Mouse (Mus musculus) liver, embryonic 16.5 days (tissue): ENCODE measurements around the gene Lpar2. TPM values are rescaled to one million over a fixed set of nuclear protein-coding genes. Genes with fewer than 3 reads are reported as not detected.

Experiments
- polyA plus RNA-seq: library from polyadenylated mRNA; unstranded; fragments of >200 nt; fragmentation: Nextera tagmentation; extraction: Ambion mirVana; gene quantifications from 2 replicates; pipeline ENCODE4 v1.2.1, GENCODE M21; 2015

Lpar2 gene
- polyA plus RNA-seq, 1 experiment from 2014 or later = 0.07 TPM

Other genes with a start within 250 kb of the Lpar2 start
- 5.5 and 6.5 TPM in 2 replicates for gene Zfp868, start 196.9 kb upstream of the Lpar2 start, polyA plus RNA-seq
- 0.39 and 0.42 TPM in 2 replicates for gene Zfp964, start 167.9 kb upstream of the Lpar2 start, polyA plus RNA-seq
- 9.7 and 10.6 TPM in 2 replicates for gene Zfp869, start 111.7 kb upstream of the Lpar2 start, polyA plus RNA-seq
- 2.9 and 3.1 TPM in 2 replicates for gene Zfp963, start 72.5 kb upstream of the Lpar2 start, polyA plus RNA-seq
- 0.79 TPM in 1 of 2 replicates, not detected in the other for gene Gm20422, start 47.5 kb upstream of the Lpar2 start, polyA plus RNA-seq
- 18.6 and 20.9 TPM in 2 replicates for gene Atp13a1, start 31.3 kb upstream of the Lpar2 start, polyA plus RNA-seq
- gene Zfp866, start 31.3 kb upstream of the Lpar2 start, polyA plus RNA-seq = 7.7 and 8.6 TPM in 2 replicates
- gene Gmip, start 13.8 kb upstream of the Lpar2 start, polyA plus RNA-seq = 5.0 and 7.0 TPM in 2 replicates
- gene Pbx4, start 10.1 kb downstream of the Lpar2 start, polyA plus RNA-seq = 1.8 and 2.0 TPM in 2 replicates
- not detected in 2 replicates for gene Cilp2, start 65.3 kb downstream of the Lpar2 start, polyA plus RNA-seq
- gene Tssk6, start 79.8 kb downstream of the Lpar2 start, polyA plus RNA-seq = 1.1 and 1.6 TPM in 2 replicates
- 103 and 104 TPM in 2 replicates for gene Ndufa13, start 80.1 kb downstream of the Lpar2 start, polyA plus RNA-seq
- 0.63 and 0.77 TPM in 2 replicates for gene Yjefn3, start 80.3 kb downstream of the Lpar2 start, polyA plus RNA-seq
- 17.2 and 18.9 TPM in 2 replicates for gene Gatad2a, start 174.0 kb downstream of the Lpar2 start, polyA plus RNA-seq
- gene Mau2, start 220.3 kb downstream of the Lpar2 start, polyA plus RNA-seq = 21.7 and 22.6 TPM in 2 replicates
- 14.7 and 14.9 TPM in 2 replicates for gene Sugp1, start 220.4 kb downstream of the Lpar2 start, polyA plus RNA-seq